Mouse (Mus musculus): ENCODE results near the gene Edc3. TPM values are rescaled to one million over a fixed set of nuclear protein-coding genes. Genes with fewer than 3 reads are reported as not detected.
A peak's percentile ranks its signal among the peaks of the same experiment; 100 is the strongest.

Edc3 gene
- total RNA-seq, 4 experiments from 2014 or later = 10.4 to 11.4 (median 10.8) TPM

DNA sequence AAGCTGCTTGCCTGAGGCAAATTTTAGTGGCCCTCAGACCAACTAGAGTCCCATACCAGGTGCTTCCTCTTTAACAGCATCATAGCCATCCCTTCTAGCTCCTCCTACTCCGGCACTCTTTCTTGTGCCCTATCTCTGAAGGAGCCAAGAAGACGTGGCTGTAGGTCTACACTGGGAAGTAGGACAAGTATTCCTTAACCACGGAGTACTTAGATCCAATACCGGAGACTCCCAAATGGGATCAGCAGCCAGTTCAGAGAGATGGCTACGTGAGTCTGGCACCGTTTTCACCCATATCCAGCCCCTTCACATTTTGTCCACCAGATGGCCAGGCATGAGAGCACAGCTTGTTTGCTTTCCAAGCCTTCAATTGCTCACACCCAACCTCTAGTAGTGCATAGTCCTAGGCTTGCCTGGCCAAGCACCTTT is 54.2 kb downstream of the Edc3 start:
- no peak for DNase-seq

GRCm38 (mm10) chr9:57764147-57764973 is 56.0 kb downstream of the Edc3 start:
- DNase-seq = peak; percentile 80

DNA sequence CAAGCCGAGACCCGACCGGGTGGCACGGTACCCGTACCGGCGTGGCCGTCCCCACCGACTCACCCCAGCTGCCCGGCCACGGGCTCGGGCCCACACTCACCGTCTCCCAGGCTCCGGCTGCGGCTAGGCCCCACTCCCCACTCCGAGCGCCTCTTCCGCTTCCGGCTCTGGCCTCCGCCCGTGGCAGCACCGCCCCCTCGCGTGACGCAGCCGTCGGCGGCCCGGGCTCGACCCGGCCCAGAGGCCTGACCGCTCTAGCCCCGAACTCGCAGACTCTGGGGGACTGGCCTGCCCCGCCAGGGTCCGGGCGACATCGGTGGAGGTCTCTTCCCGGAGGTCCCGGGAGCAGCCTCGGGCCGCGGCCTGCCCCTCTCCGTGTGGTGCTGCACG is 56.6 kb downstream of the Edc3 start:
- peak; percentile 92 for DNase-seq

DNA sequence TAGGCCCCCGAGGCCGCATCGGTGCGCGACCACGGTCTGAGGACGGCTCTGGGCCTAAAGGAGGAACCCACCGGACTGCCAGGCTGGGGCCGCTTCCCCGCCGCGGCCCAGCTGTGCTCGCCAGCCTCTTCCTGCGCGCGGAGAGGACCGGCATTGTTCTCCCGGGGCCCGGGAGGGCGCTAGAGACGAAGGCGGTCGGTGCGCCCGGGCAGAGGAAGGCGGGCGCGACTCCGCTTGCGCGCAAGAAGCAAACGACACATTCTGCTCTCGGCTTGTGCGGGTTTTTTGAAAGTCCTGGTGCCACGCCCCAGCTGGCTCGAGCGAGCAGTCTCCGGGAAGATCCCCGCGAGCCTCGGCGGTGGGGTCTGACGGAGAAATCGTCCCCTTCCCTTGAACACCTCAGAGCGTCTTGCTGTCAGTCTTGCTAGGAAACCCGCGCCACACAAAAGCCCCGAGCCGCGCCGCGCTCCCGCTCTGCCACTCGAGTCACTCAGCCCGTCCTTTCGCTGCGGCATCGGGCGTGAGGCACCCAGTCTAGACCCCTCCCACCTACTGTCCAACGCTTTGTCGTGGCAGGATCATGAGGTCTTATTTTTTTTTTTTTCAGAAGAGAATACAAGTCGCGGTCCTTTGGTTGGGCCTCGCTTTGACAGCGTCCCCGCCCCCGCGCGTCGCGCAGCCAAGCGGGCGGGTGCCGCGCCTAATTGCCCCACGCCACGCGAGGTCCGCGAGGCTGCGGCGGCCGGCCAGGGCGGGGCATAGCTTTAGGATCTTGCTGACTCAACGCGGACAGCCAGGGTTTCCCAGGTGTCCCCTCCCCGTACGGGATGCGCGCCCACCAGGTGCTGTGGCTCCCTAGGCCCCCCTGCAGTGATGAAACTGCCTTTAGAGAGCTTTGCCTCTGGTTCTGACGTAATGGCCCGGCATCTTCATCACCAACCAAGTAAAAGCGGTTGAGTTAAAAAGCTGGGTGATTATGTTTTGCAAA is 57.3 kb downstream of the Edc3 start, which contains the start of gene Clk3:
Clk3 (minus strand) TSS at position 497 of the 988 bp plus-strand sequence.
- DNase-seq = peak; percentile 62

GRCm38 (mm10) chr9:57766431-57766830 is 58.1 kb downstream of the Edc3 start:
- no peak for DNase-seq

- no peak for DNase-seq
Observed at GRCm38 (mm10) chr9:57767231-57767630, 58.9 kb downstream of the Edc3 start.

DNA sequence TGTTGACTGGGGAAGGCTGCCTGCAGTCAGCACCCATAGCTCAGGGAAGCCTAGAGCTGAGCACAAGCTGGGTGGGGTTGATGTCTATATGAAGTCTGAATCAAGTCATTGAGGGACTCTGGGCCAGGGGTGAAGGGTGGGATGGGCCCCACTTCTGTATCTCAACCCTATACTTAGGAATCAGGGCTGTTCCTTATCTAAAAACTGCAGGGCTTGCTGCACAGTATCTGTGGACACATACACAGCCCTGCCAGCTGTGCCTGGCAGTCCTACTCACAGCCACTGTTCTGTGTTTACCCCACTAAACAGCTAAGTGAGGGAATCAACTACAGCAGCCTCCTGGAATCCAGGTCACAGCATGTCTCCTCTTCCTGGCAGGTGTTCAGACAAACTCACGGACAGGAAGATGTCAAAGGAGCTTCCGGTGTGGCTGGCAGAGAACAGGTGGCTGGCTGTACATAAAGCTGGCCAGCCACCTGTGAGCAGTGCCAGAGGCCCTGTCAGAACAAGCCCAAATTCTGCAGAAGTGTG is 61.3 kb downstream of the Edc3 start:
- no peak for DNase-seq

GRCm38 (mm10) chr9:57770214-57770613 is 61.9 kb downstream of the Edc3 start:
- no peak for DNase-seq

- no peak for DNase-seq
Observed at GRCm38 (mm10) chr9:57770836-57771235, 62.5 kb downstream of the Edc3 start.

- DNase-seq = no peak
Observed at GRCm38 (mm10) chr9:57773754-57774153, 65.4 kb downstream of the Edc3 start.

DNA sequence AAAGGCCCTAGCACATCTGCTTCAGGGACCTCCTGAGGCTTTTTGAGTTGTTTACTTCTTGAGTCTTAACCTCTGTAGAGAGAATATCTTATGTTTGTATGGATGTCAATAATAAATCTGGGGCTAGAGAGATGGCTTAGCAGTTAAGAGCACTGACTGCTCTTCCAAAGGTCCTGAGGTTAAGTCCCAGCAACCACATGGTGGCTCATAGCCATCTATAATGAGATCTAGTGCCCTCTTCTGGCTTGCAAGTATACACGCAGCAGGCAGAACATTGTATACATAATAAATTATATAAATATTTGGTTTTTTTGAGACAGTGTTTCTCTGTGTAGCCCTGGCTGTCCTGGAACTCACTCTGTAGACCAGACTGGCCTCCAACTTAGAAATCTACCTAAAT is 65.8 kb downstream of the Edc3 start:
- DNase-seq = no peak

DNA sequence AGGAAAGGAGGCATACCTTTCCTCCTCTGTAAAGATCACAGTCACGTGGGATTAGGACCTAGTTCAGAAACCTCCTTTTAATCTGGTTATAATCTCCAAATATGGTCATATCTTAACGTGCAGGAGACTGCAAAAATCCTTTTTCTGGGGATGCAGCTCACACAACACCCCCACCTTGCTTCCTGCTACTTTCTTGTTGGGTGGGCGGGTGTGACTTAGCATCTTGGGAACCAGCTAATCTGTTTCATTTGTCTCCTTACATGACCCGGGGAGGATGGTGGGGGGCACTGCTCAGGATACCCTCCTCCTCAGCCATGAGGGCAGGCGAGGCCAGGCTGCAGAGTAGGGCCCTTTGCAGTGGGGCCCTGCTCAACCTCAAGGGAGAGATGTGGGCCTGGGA is 66.7 kb downstream of the Edc3 start:
- no peak for DNase-seq

- no peak for DNase-seq
Observed at GRCm38 (mm10) chr9:57775736-57776135, 67.4 kb downstream of the Edc3 start.

DNA sequence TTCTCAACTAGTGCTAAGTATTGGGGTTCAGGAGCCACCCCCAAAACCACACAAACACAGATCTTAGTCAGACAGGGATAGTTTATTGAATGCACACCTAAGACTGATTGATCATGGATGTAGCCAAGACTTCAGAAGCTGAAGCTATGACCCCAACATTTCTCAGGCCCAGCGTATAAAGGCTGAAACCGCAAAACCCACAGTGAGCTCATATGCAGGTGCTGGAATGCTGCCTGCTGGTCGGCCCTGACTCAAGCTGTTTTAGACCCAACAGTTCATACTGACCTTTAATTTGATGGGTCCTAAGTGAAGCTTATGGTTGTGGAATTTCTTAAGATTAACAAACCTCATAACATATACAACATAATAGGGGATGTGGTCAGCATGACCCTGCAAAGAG is 74.3 kb downstream of the Edc3 start:
- no peak for DNase-seq

DNA sequence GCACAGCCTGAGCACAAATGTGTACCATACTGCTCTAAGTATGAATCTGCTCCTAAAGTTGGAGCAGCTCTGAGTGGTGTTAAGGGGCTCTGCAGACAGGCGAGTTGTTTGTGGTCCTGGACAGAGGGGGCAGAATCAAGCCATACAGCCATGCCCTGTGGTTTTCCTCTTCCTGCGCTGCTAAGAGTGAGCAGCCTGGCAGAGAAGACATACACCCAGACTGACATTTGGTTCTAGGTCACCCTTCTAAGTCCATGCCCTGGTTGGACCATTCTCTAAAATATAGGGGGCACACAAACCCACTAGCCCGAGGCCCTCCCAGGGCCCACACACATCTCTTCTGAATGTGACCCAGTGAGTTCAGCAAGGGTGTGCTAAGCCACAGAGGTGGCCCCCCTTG is 81.4 kb downstream of the Edc3 start:
- no peak for DNase-seq

DNA sequence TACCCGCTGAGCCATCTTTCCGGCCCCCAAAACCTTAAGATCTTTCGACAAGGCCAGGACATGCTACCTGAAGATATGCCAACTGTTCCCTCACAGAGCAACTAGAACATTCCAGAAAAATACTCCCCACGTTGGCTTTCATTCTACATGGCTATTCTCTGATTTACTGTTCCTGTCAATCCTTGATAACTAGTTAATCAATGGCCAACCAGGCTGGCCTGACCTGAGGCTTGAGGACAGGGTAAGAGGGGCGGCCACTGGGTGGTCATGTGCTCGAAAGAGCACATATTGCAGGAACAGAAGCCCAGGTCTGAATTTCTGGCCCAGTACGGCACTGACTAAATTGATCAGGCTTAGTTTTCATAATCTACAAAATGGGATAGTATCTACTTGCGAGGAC is 89.1 kb downstream of the Edc3 start:
- no peak for DNase-seq

DNA sequence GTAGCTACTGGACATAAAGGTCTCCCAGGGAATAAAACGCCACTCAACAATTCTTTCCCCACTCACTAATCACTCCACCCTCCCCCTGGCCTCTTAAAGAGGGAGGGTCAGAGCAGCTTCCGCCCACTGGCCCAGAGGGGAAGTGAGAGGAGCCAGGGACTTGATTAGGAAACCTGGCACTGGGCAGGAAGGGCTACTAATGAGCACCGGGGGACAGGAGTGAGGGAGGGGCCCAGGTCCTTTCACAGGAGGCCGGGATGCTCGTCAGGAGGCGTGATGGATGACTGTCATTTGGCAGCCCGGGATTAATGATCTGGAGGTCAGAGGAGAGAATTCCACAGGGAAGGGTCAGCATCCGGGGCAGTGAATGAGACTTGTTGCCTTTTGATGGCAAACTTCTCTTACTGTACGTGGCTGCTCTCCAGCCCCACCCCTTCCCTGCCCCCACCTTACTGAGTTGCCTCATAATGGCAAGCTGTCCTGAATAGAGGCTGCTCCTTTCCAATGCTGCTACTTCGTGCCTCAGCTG is 90.4 kb downstream of the Edc3 start:
- peak; percentile 7 for DNase-seq

GRCm38 (mm10) chr9:57800325-57800975 is 92.1 kb downstream of the Edc3 start:
- no peak for DNase-seq
